Mouse (Mus musculus): ENCODE measurements around the gene Gabra3. TPM values are rescaled to one million over a fixed set of nuclear protein-coding genes. Genes with fewer than 3 reads are reported as not detected.

Gabra3 gene
- 5.4 TPM for polyA plus RNA-seq (2014; fragmentation: Illumina TruSeq; extraction: RNeasy Lipid Tissue Mini Kit (QIAGEN cat#74804); ENCODE audit: insufficient read depth, low read depth, low replicate concordance)

GRCm38 (mm10) chrX:72656230-72656898, at the start of gene Gabra3:
Gabra3 (minus strand) TSS chrX:72656848.

GRCm38 (mm10) chrX:72386758-72387157, 269.9 kb downstream of the Gabra3 start, which contains the start of gene Magea10:
Magea10 (minus strand) TSS chrX:72386858.

Other genes with a start within 250 kb of the Gabra3 start
- 0.49 TPM for gene Gabrq, start 168.3 kb upstream of the Gabra3 start, polyA plus RNA-seq (2014; fragmentation: Illumina TruSeq; extraction: RNeasy Lipid Tissue Mini Kit (QIAGEN cat#74804); ENCODE audit: insufficient read depth, low read depth, low replicate concordance)